Mouse (Mus musculus) forebrain, embryonic 14.5 days (tissue): ENCODE data around the gene 4930426L09Rik. TPM values are rescaled to one million over a fixed set of nuclear protein-coding genes. Genes with fewer than 3 reads are reported as not detected.

Experiments used
- polyA plus RNA-seq: library from polyadenylated mRNA; unstranded; fragments of >200 nt; fragmentation: Nextera tagmentation; extraction: Ambion mirVana; gene quantifications from 2 replicates; pipeline ENCODE4 v1.2.1, GENCODE M21; 2014

4930426L09Rik gene
- polyA plus RNA-seq, 1 experiment from 2014 or later: 0.58 TPM

Other genes starting within 250 kb of the 4930426L09Rik start
- gene Pip4k2a, start 217 bp upstream of the 4930426L09Rik start, polyA plus RNA-seq: 11.0 and 12.1 TPM in 2 replicates
- gene Armc3, start 201.0 kb downstream of the 4930426L09Rik start, polyA plus RNA-seq: 1.4 and 1.5 TPM in 2 replicates